Mouse (Mus musculus) limb, embryonic 12.5 days (tissue): ENCODE data around the gene Sec14l5. TPM values are rescaled to one million over a fixed set of nuclear protein-coding genes. Genes with fewer than 3 reads are reported as not detected.
A peak's percentile ranks its signal among the peaks of the same experiment; 100 is the strongest.

Experiments used
- ATAC-seq: fragments of 200-750 bp; cut with Nextera tagmentation; 2 replicates; pipeline ENCODE4 v1.8.0; 2017; ENCODE audit warnings: low read depth, moderate TSS enrichment; ENCODE audit not compliant: insufficient number of reproducible peaks, insufficient read depth, low FRiP score, low TSS enrichment
- H3K27ac ChIP-seq: fragments of 300-500 bp; sonication (generic); 2 replicates; pipeline ENCODE4 v1.5.1; 2016; ENCODE audit warnings: mild to moderate bottlenecking, moderate library complexity
- H3K27me3 ChIP-seq: fragments of 300-500 bp; sonication (generic); 2 replicates; pipeline ENCODE4 v1.6.1; 2016; ENCODE audit warnings: mild to moderate bottlenecking, moderate library complexity
- H3K36me3 ChIP-seq: fragments of 300-500 bp; sonication (generic); 2 replicates; pipeline ENCODE4 v1.6.1; 2016; ENCODE audit warnings: mild to moderate bottlenecking, moderate library complexity
- H3K4me1 ChIP-seq: fragments of 300-500 bp; sonication (generic); replicated peaks from 2 replicates; pipeline ENCODE4 v1.6.1; 2016
- H3K4me2 ChIP-seq: fragments of 300-500 bp; sonication (generic); 2 replicates; pipeline ENCODE4 v1.6.1; 2016; ENCODE audit warnings: mild to moderate bottlenecking, moderate library complexity
- H3K4me3 ChIP-seq: fragments of 300-500 bp; sonication (generic); replicated peaks from 2 replicates; pipeline ENCODE4 v1.5.1; 2016; ENCODE audit warnings: mild to moderate bottlenecking
- H3K9ac ChIP-seq: fragments of 300-500 bp; sonication (generic); replicated peaks from 2 replicates; pipeline ENCODE4 v1.6.1; 2016; ENCODE audit warnings: mild to moderate bottlenecking, moderate library complexity
- H3K9me3 ChIP-seq: fragments of 300-500 bp; sonication (generic); 2 replicates; pipeline ENCODE4 v1.6.1; 2016; ENCODE audit warnings: mild to moderate bottlenecking, moderate library complexity
- WGBS: fragments of 180-500 bp; shearing (Covaris S2); methylation state at CpG from one replicate; pipeline ENCODE4 v1.1.7; 2016; 5-methylcytosine and 5-hydroxymethylcytosine counted together
- polyA plus RNA-seq: library from polyadenylated mRNA; unstranded; fragments of >200 nt; fragmentation: Nextera tagmentation; extraction: Ambion mirVana; gene quantifications from 2 replicates; pipeline ENCODE4 v1.2.1, GENCODE M21; 2016

Gene Sec14l5
- polyA plus RNA-seq = 0.04 and 0.05 TPM in 2 replicates

GRCm38 (mm10) chr16:5147037-5147385 is at the start of gene Sec14l5:
TSS of gene Sec14l5 (plus strand) at chr16:5147109.
- 0 out of 2 replicates have a peak, but pooled peaks have one; percentile 0 for ATAC-seq
- H3K4me3 ChIP-seq = peak within 1 kb of the TSS; percentile 35

GRCm38 (mm10) chr16:5101000-5101399 is 45.9 kb upstream of the Sec14l5 start:
- Histone ChIP-seq H3K4me2 (no peak overlapping the region), H3K27ac (no peak overlapping the region), H3K4me1 (no peaks in the 10 kb centered on the region), H3K4me3 (no peak overlapping the region), H3K9ac (no peak overlapping the region), H3K36me3 (no peaks in the 10 kb centered on the region), H3K9me3 (no peaks in the 10 kb centered on the region), H3K27me3 (no peaks in the 10 kb centered on the region; the same call in 1 of the 2 replicates)
- 86% methylated on average over 6 of the region's 6 CpGs for WGBS
- no peak for ATAC-seq

More at GRCm38 (mm10) chr16:5147037-5147385, at the start of gene Sec14l5:
- no peaks in the 10 kb centered on the region for H3K9me3 ChIP-seq
- H3K27me3 ChIP-seq = peaks cover 33% of the 10 kb centered on the region
- H3K4me2 ChIP-seq = peak within 1 kb of the TSS; percentile 64
- H3K9ac ChIP-seq = 0 out of 2 replicates have a peak within 1 kb of the TSS, but pooled peaks have one; percentile 12
- H3K27ac ChIP-seq = no peak within 1 kb of the TSS
- H3K4me1 ChIP-seq = peaks cover 10% of the 10 kb centered on the region; the same call in 1 of the 2 replicates
- 26% methylated on average over 13 of the region's 13 CpGs for WGBS
- no peaks in the 10 kb centered on the region for H3K36me3 ChIP-seq

GRCm38 (mm10) chr16:5109877-5110276 is 37.0 kb upstream of the Sec14l5 start:
- Histone ChIP-seq H3K9me3 (peaks cover 4% of the 10 kb centered on the region; the same call in 1 of the 2 replicates), H3K4me2 (no peak overlapping the region), H3K4me3 (no peak overlapping the region), H3K4me1 (peaks cover 5% of the 10 kb centered on the region; the same call in 1 of the 2 replicates), H3K27me3 (no peaks in the 10 kb centered on the region), H3K27ac (no peak overlapping the region), H3K9ac (no peak overlapping the region), H3K36me3 (no peaks in the 10 kb centered on the region)
- ATAC-seq = no peak
- WGBS = 57% methylated on average over 7 of the region's 7 CpGs

- no peak overlapping the region for H3K27ac ChIP-seq
- H3K4me1 ChIP-seq = peaks cover 5% of the 10 kb centered on the region; the same call in 1 of the 2 replicates
- no peaks in the 10 kb centered on the region for H3K27me3 ChIP-seq
- H3K36me3 ChIP-seq = no peaks in the 10 kb centered on the region
- peaks cover 4% of the 10 kb centered on the region; the same call in 1 of the 2 replicates for H3K9me3 ChIP-seq
- H3K9ac ChIP-seq = no peak overlapping the region
- no peak overlapping the region for H3K4me3 ChIP-seq
- H3K4me2 ChIP-seq = no peak overlapping the region
- WGBS = 89% methylated on average over 3 of the region's 3 CpGs
- ATAC-seq = no peak
Observed at GRCm38 (mm10) chr16:5111021-5111420, 35.9 kb upstream of the Sec14l5 start.

- no peak overlapping the region for H3K4me2 ChIP-seq
- peaks cover 4% of the 10 kb centered on the region; the same call in 1 of the 2 replicates for H3K9me3 ChIP-seq
- H3K27ac ChIP-seq = no peak overlapping the region
- ATAC-seq = no peak
- H3K4me1 ChIP-seq = peaks cover 5% of the 10 kb centered on the region; the same call in 1 of the 2 replicates
- H3K4me3 ChIP-seq = no peak overlapping the region
- WGBS = 67% methylated on average over 4 of the region's 4 CpGs
- no peaks in the 10 kb centered on the region for H3K27me3 ChIP-seq
- H3K9ac ChIP-seq = no peak overlapping the region
- H3K36me3 ChIP-seq = no peaks in the 10 kb centered on the region
Observed at GRCm38 (mm10) chr16:5113002-5113550, 33.8 kb upstream of the Sec14l5 start.

GRCm38 (mm10) chr16:5113582-5113981 is 33.3 kb upstream of the Sec14l5 start:
- Histone ChIP-seq H3K9me3 (no peaks in the 10 kb centered on the region), H3K27me3 (no peaks in the 10 kb centered on the region), H3K36me3 (no peaks in the 10 kb centered on the region), H3K4me3 (no peak overlapping the region), H3K4me1 (peaks cover 5% of the 10 kb centered on the region; the same call in 1 of the 2 replicates), H3K4me2 (no peak overlapping the region), H3K27ac (no peak overlapping the region), H3K9ac (no peak overlapping the region)
- 70% methylated on average over 2 of the region's 2 CpGs for WGBS
- no peak for ATAC-seq

- peaks cover 34% of the 10 kb centered on the region for H3K27me3 ChIP-seq
- H3K4me1 ChIP-seq = no peaks in the 10 kb centered on the region
- WGBS = 71% methylated on average over 4 of the region's 4 CpGs
- no peaks in the 10 kb centered on the region for H3K36me3 ChIP-seq
- no peak overlapping the region for H3K4me2 ChIP-seq
- ATAC-seq = no peak
- H3K27ac ChIP-seq = no peak overlapping the region
- no peaks in the 10 kb centered on the region for H3K9me3 ChIP-seq
- no peak overlapping the region for H3K4me3 ChIP-seq
- no peak overlapping the region for H3K9ac ChIP-seq
Observed at GRCm38 (mm10) chr16:5119385-5119784, 27.5 kb upstream of the Sec14l5 start.

- Histone ChIP-seq H3K27me3 (peaks cover 34% of the 10 kb centered on the region), H3K4me3 (no peak overlapping the region), H3K4me1 (no peaks in the 10 kb centered on the region), H3K27ac (no peak overlapping the region), H3K36me3 (no peaks in the 10 kb centered on the region), H3K9ac (no peak overlapping the region), H3K4me2 (no peak overlapping the region), H3K9me3 (no peaks in the 10 kb centered on the region)
- 74% methylated on average over 4 of the region's 4 CpGs for WGBS
- no peak for ATAC-seq
Observed at GRCm38 (mm10) chr16:5119845-5120244, 27.1 kb upstream of the Sec14l5 start.

- peaks cover 53% of the 10 kb centered on the region for H3K27me3 ChIP-seq
Observed at GRCm38 (mm10) chr16:5123476-5123875, 23.4 kb upstream of the Sec14l5 start.

GRCm38 (mm10) chr16:5130196-5130595 is 16.7 kb upstream of the Sec14l5 start:
- no peak overlapping the region for H3K4me2 ChIP-seq
- H3K9me3 ChIP-seq = no peaks in the 10 kb centered on the region
- H3K4me1 ChIP-seq = 0 out of 2 replicates have a peak, but pooled peaks cover 10% of the 10 kb centered on the region
- H3K36me3 ChIP-seq = no peaks in the 10 kb centered on the region
- ATAC-seq = no peak
- no peak overlapping the region for H3K27ac ChIP-seq
- H3K9ac ChIP-seq = no peak overlapping the region
- WGBS = 57% methylated on average over 2 of the region's 2 CpGs
- peaks cover 85% of the 10 kb centered on the region for H3K27me3 ChIP-seq
- H3K4me3 ChIP-seq = no peak overlapping the region

More at GRCm38 (mm10) chr16:5123476-5123875, 23.4 kb upstream of the Sec14l5 start:
- Histone ChIP-seq H3K4me2 (no peak overlapping the region), H3K9ac (no peak overlapping the region), H3K36me3 (no peaks in the 10 kb centered on the region), H3K4me1 (no peaks in the 10 kb centered on the region), H3K9me3 (no peaks in the 10 kb centered on the region), H3K4me3 (no peak overlapping the region), H3K27ac (no peak overlapping the region)
- no peak for ATAC-seq
- 55% methylated on average over 6 of the region's 6 CpGs for WGBS

GRCm38 (mm10) chr16:5130766-5131165 is 16.1 kb upstream of the Sec14l5 start:
- Histone ChIP-seq H3K4me2 (no peak overlapping the region), H3K9me3 (no peaks in the 10 kb centered on the region), H3K4me1 (0 out of 2 replicates have a peak, but pooled peaks cover 10% of the 10 kb centered on the region), H3K4me3 (no peak overlapping the region), H3K9ac (no peak overlapping the region), H3K36me3 (no peaks in the 10 kb centered on the region), H3K27me3 (peaks cover 88% of the 10 kb centered on the region), H3K27ac (no peak overlapping the region)
- ATAC-seq = no peak
- 26% methylated on average over 4 of the region's 4 CpGs for WGBS
